Mouse (Mus musculus) brain, embryonic 14.5 days (tissue): ENCODE results near the gene Sdk1.

Experiments used
- CTCF ChIP-seq: fragments of 200-500 bp; IDR thresholded peaks from 2 replicates; pipeline ENCODE4 v1.5.1; 2012; ENCODE audit warnings: inconsistent platforms, mild to moderate bottlenecking, moderate library complexity, borderline replicate concordance; ENCODE audit not compliant: insufficient read depth, insufficient read length; ENCODE audit errors: extremely low read depth
- POLR2A ChIP-seq: fragments of 200-500 bp; IDR thresholded peaks from 2 replicates; pipeline ENCODE4 v1.6.1; 2012; ENCODE audit warnings: mild to moderate bottlenecking, inconsistent platforms, borderline replicate concordance; ENCODE audit not compliant: poor library complexity, insufficient read depth, insufficient read length, severe bottlenecking; ENCODE audit errors: extremely low read depth

DNA sequence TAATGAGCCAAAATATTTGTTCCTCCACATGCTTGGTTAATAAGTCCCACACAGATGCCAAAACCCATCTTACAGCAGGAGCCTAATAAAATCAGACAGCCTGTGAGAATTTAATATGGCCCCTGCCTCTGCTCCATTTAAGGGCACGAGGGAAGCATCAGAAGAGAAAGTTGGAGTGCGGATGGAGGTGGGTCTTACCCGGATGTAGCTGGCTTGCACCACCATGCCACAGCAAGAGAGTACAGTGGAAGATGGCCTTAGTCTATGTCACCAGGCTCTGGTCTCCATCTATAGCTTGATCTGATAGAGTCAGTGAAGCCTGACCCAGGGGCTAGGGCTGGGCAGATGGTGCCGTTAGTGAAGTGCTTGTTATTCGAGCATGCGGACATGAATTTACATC is 1014.9 kb downstream of the Sdk1 start:
- no peak for TF ChIP-seq CTCF
- no peak for TF ChIP-seq POLR2A
